Mouse (Mus musculus) skeletal muscle tissue, postnatal 0 days (tissue): ENCODE measurements around the gene Fhl2. TPM values are rescaled to one million over a fixed set of nuclear protein-coding genes. Genes with fewer than 3 reads are reported as not detected.

Source experiments
- polyA plus RNA-seq: library from polyadenylated mRNA; unstranded; fragments of >200 nt; fragmentation: Nextera tagmentation; extraction: Ambion mirVana; gene quantifications from 2 replicates; pipeline ENCODE4 v1.2.1, GENCODE M21; 2015

Gene Fhl2
- polyA plus RNA-seq: 34.4 and 36.1 TPM in 2 replicates

DNA sequence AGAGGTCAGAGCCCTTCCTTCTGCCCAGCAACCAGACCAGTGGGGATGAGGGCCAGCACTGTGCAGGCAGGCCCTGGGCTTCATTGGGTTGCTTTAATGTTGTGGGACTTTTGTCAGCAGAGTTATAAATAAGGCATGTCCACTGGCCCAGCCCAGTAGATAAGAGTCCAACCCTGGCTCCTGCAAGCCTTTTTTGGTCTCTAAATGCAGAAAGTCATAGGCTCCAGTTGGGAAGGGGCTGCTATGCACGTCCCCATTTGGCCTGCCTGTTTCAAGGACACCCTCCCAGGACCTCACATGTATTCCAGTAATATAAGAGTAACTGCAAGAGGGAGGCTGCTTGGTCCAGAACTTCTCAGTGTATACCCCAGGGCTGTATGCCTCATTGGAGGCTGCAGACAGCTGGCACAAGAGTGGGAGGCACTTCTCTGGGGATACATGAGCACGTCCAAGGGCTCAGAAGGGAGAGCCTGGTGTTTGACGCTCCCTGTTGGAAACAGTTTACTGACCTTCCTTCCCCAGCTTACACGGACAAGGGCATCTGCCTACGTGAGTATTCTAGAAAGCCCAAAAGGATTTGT, at the start of gene Fhl2:
Gene Fhl2, minus strand, starts transcription at position 324 of the 581 bp plus-strand sequence.

DNA sequence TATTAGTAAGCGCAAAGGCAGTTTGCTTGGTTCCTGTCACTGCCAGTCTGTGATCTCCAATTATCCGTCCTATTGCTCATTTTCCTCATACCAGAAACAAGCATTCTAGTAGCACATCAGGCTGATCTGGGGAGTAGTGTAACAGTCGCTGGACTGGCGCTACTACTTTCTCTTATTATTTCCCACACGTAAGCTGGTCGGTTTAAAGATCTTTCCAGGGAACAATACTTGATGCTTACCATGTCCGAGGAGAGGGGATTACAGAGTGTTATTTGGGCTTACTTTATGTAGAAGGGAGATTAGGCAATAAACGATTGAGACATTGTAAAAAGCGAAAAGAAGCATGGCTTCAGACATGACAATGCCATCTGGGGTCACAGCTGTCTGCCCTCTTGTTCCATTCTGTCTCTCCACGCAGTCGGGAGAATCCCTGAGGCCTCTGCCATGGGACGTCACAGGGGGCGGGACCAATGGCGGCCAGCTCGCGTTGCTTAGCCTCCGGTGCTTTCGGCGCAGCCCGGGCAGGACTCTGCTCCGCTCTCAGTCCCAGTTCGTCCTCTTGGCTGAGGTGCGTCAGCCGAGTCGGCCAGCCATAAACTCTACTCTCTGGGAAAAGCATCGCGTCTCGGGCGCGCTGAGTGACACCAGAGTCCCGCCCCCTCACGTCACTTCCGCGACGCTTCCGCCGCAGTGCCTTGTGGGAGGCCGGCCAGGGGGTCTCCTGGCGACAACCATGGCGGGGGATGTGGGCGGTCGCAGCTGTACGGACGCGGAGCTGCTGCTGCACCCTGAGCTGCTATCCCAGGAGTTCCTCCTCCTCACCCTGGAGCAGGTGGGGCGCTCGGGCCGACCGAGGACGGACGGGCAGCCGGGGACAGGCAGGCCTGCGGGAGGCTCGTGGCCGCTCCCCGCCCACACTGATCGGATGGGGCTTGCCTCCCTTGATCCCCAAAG, 98.5 kb downstream of the Fhl2 start, which contains the start of the genes Tgfbrap1 and AI597479:
Gene Tgfbrap1, minus strand, starts transcription at position 607 of the 954 bp plus-strand sequence.
Gene AI597479, plus strand, starts transcription at position 680 of the 954 bp plus-strand sequence.

Other genes starting within 250 kb of the Fhl2 start
- 0.37 and 0.51 TPM in 2 replicates for gene Gpr45, start 244.1 kb downstream of the Fhl2 start, polyA plus RNA-seq
- gene Tgfbrap1, start 98.3 kb downstream of the Fhl2 start, polyA plus RNA-seq: 4.4 and 4.8 TPM in 2 replicates
- 14.1 and 14.5 TPM in 2 replicates for gene AI597479, start 98.3 kb downstream of the Fhl2 start, polyA plus RNA-seq
- gene Nck2, start 247.6 kb upstream of the Fhl2 start, polyA plus RNA-seq: 23.8 and 25.1 TPM in 2 replicates